Mouse (Mus musculus) lung, embryonic 14.5 days (tissue): ENCODE results near the gene Cgnl1. TPM values are rescaled to one million over a fixed set of nuclear protein-coding genes. Genes with fewer than 3 reads are reported as not detected.

Source experiments
- ATAC-seq: fragments of 200-750 bp; cut with Nextera tagmentation; 2 replicates; pipeline ENCODE4 v1.8.0; 2017; ENCODE audit warnings: mild to moderate bottlenecking, moderate TSS enrichment, moderate library complexity; ENCODE audit not compliant: insufficient read depth
- DNase-seq: peaks from one replicate; pipeline ENCODE4 v3.0.0-alpha.2; 2015
- H3K27ac ChIP-seq: fragments of 300-500 bp; sonication (generic); 2 replicates; pipeline ENCODE4 v1.5.1; 2014; ENCODE audit warnings: low read depth, mild to moderate bottlenecking, moderate library complexity
- H3K27me3 ChIP-seq: fragments of 300-500 bp; sonication (generic); 2 replicates; pipeline ENCODE4 v1.6.1; 2014; ENCODE audit warnings: low read length, control low read depth; ENCODE audit not compliant: insufficient read depth
- H3K36me3 ChIP-seq: fragments of 300-500 bp; sonication (generic); 2 replicates; pipeline ENCODE4 v1.6.1; 2014; ENCODE audit warnings: control low read depth; ENCODE audit not compliant: insufficient read depth
- H3K4me1 ChIP-seq: fragments of 300-500 bp; sonication (generic); 2 replicates; pipeline ENCODE4 v1.6.1; 2014; ENCODE audit warnings: antibody characterized with exemption, control low read depth; ENCODE audit not compliant: insufficient read depth
- H3K4me2 ChIP-seq: fragments of 300-500 bp; sonication (generic); 2 replicates; pipeline ENCODE4 v1.6.1; 2014; ENCODE audit warnings: mild to moderate bottlenecking
- H3K4me3 ChIP-seq: fragments of 300-500 bp; sonication (generic); 2 replicates; pipeline ENCODE4 v1.5.1; 2014; ENCODE audit warnings: low read depth, low read length
- H3K9ac ChIP-seq: fragments of 300-500 bp; sonication (generic); 2 replicates; pipeline ENCODE4 v1.6.1; 2014
- H3K9me3 ChIP-seq: fragments of 300-500 bp; sonication (generic); 2 replicates; pipeline ENCODE4 v1.6.1; 2016; ENCODE audit warnings: low read depth, low read length, control low read depth
- CTCF ChIP-seq: IDR thresholded peaks from 2 replicates; pipeline ENCODE4 v1.5.1; 2016; ENCODE audit warnings: antibody characterized with exemption, low read depth
- WGBS: fragments of 180-500 bp; shearing (Covaris S2); extraction: QIAGEN DNeasy Blood & Tissue Kit; methylation state at CpG from one replicate; pipeline ENCODE4 v1.1.7; 2014; 5-methylcytosine and 5-hydroxymethylcytosine counted together
- polyA plus RNA-seq: library from polyadenylated mRNA; unstranded; fragments of >200 nt; fragmentation: Nextera tagmentation; extraction: Ambion mirVana; gene quantifications from 2 replicates; pipeline ENCODE4 v1.2.1, GENCODE M21; 2014

Gene Cgnl1
- polyA plus RNA-seq, 1 experiment from 2014 or later: 19.3 TPM

DNA sequence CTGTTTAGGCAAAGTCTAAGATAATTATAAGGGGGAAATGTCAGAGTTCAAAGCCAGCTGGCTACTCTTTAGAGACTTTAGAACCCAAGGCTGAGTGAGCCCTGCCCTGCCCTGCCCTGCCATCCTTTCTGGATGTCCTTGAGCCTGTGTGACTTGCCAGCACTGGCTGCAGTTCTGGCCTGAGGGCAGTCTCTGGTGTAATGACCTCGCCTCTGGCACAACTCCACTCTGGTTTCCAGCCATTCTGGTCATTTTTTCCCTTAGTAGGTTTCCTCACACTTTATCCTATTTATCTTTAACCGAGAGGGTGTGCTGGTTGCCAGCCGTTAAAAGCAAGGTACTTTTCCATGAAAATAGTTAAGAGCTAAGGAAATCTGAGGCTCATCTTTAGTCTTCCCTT is 45.3 kb downstream of the Cgnl1 start:
- Histone ChIP-seq H3K9ac (no peak overlapping the region), H3K36me3 (peaks cover 14% of the 10 kb centered on the region), H3K4me1 (peaks cover 10% of the 10 kb centered on the region; the same call in 1 of the 2 replicates), H3K27me3 (no peaks in the 10 kb centered on the region), H3K9me3 (no peaks in the 10 kb centered on the region), H3K4me2 (no peak overlapping the region), H3K27ac (no peak overlapping the region), H3K4me3 (no peak overlapping the region)
- TF ChIP-seq CTCF: no peak
- whole genome bisulfite sequencing: 72% methylated on average over 3 of the region's 3 CpGs
- no peak for DNase-seq
- no peak for ATAC-seq

DNA sequence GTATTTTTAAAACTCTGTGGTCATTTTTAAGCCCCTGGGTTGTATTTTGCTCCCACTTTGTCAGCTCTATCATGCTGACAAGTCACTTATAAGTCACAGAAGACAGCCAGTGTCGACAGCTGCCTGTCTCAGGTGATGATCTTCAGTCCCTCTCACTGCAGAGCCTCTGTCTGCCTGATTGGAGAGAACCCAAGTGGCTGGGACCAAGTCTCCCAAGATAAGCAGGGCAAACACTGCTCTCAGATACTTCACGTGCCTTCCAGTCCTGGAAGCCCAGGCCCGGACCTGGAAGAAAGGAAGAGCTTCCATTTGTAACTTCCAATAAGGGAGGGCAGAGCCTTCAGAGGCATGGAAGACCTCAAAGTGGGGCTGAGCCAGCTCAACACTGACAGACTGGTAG is 49.0 kb downstream of the Cgnl1 start:
- TF ChIP-seq CTCF: no peak
- no peak overlapping the region for H3K4me3 ChIP-seq
- no peak for DNase-seq
- H3K4me1 ChIP-seq: peaks cover 7% of the 10 kb centered on the region
- peaks cover 14% of the 10 kb centered on the region for H3K36me3 ChIP-seq
- H3K27me3 ChIP-seq: no peaks in the 10 kb centered on the region
- H3K4me2 ChIP-seq: no peak overlapping the region
- no peaks in the 10 kb centered on the region for H3K9me3 ChIP-seq
- ATAC-seq: no peak
- no peak overlapping the region for H3K27ac ChIP-seq
- H3K9ac ChIP-seq: no peak overlapping the region
- WGBS: 39% methylated on average over 3 of the region's 3 CpGs

DNA sequence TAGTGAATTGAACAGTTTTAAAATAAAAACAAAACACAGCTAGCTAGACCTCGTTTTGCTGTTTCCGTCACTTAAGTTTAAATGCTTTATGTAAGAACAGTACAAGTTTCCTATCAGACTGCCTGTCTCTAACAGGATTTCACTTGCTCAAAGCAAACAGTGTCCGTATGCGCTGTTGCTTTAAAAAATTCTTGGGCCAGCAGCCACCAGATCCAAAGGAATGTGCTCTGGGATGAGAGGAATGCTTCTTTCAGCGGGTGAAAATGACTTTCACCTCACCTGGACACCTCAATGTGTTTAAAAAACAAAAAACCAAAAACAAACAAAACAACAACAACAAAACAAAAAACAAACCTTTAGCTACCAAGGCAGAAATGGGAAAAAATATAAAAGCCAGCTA is 54.4 kb downstream of the Cgnl1 start:
- ATAC-seq: no peak
- Histone ChIP-seq H3K4me2 (no peak overlapping the region), H3K27me3 (no peaks in the 10 kb centered on the region), H3K27ac (peak overlapping the region; percentile 50; the same call in 1 of the 2 replicates), H3K4me3 (no peak overlapping the region), H3K36me3 (peaks cover 18% of the 10 kb centered on the region), H3K9ac (no peak overlapping the region), H3K9me3 (no peaks in the 10 kb centered on the region), H3K4me1 (peaks cover 7% of the 10 kb centered on the region)
- WGBS: 36% methylated on average over 5 of the region's 5 CpGs
- TF ChIP-seq CTCF: no peak
- DNase-seq: peak; percentile 74

DNA sequence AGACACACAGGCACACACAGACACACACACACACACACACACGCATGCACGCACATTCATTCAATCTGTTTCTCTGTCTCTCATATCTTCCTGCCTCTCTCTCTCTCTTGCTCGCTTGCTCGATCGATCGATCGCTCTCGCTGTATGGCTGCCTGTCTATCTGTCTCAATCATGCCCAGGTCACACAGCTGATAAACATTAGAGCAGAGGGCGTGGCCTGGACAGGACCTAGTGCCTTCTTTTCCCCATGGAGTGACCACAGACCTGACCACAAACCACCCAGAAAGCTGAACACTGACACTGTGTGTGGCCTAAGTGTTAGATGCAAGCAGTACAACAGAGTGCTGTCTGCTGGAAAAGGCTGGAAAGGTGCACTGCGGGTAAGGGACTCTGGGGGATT is 60.6 kb downstream of the Cgnl1 start:
- peaks cover 12% of the 10 kb centered on the region for H3K36me3 ChIP-seq
- no peak for TF ChIP-seq CTCF

DNA sequence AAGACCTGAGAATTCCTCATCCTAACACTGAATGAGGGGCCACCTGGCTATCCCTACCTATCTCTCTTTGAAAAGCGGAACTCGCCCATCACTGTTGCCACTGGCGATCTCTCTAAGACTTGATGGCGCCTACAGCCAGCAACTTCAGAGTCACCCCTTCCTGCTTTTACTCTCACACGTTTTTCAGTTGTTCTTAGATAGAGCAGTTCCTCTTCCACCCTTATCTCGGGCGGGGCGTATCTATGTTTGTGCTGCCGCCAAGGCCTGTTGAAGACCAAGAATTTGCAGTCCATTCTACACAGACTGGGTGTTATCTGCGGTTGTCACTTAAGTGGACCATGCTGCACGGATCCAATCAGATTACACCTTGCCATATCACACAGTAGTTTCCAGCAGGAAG is 62.2 kb downstream of the Cgnl1 start:
- Histone ChIP-seq H3K4me2 (no peak overlapping the region), H3K36me3 (0 out of 2 replicates have a peak, but pooled peaks cover 8% of the 10 kb centered on the region), H3K27ac (no peak overlapping the region), H3K27me3 (no peaks in the 10 kb centered on the region), H3K9ac (no peak overlapping the region; the same call in 1 of the 2 replicates), H3K9me3 (no peaks in the 10 kb centered on the region), H3K4me1 (0 out of 2 replicates have a peak, but pooled peaks cover 4% of the 10 kb centered on the region), H3K4me3 (no peak overlapping the region)
- DNase-seq: peak; percentile 13
- no peak for TF ChIP-seq CTCF
- WGBS: 48% methylated on average over 11 of the region's 11 CpGs
- ATAC-seq: peak; percentile 60; the same call in 1 of the 2 replicates

More for the DNA sequence above, 60.6 kb downstream of the Cgnl1 start:
- no peak for DNase-seq
- ATAC-seq: 0 out of 2 replicates have a peak, but pooled peaks have one; percentile 28
- Histone ChIP-seq H3K27me3 (no peaks in the 10 kb centered on the region), H3K9ac (no peak overlapping the region), H3K9me3 (no peaks in the 10 kb centered on the region), H3K4me2 (no peak overlapping the region), H3K4me1 (0 out of 2 replicates have a peak, but pooled peaks cover 4% of the 10 kb centered on the region), H3K27ac (no peak overlapping the region; the same call in 1 of the 2 replicates), H3K4me3 (no peak overlapping the region)
- 72% methylated on average over 10 of the region's 10 CpGs for WGBS

DNA sequence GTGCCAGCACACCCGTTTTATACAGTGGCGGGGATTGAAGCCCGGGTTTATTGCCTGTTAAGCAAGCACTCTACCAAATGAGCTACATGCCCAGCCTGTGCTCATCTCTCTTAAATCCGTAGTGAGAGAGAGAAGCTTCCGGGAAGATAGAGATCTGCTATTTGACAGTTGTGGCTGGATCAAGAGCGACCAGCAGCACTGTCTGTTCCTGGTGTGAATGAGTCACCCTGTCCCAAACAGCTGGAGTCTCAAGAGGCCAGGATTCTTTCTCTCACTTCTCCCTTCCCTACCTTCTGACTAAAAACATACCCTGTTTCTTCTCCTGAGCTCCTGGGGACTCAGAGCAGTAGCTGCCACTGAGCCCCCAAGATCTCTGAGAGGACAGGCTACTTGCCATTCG is 63.4 kb downstream of the Cgnl1 start:
- H3K9me3 ChIP-seq: no peaks in the 10 kb centered on the region
- no peak overlapping the region for H3K9ac ChIP-seq
- ATAC-seq: no peak
- DNase-seq: no peak
- WGBS: 74% methylated on average over 7 of the region's 7 CpGs
- H3K4me2 ChIP-seq: no peak overlapping the region
- no peak overlapping the region for H3K27ac ChIP-seq
- H3K27me3 ChIP-seq: no peaks in the 10 kb centered on the region
- no peak for TF ChIP-seq CTCF
- H3K4me3 ChIP-seq: no peak overlapping the region
- 0 out of 2 replicates have a peak, but pooled peaks cover 4% of the 10 kb centered on the region for H3K4me1 ChIP-seq
- 0 out of 2 replicates have a peak, but pooled peaks cover 9% of the 10 kb centered on the region for H3K36me3 ChIP-seq

DNA sequence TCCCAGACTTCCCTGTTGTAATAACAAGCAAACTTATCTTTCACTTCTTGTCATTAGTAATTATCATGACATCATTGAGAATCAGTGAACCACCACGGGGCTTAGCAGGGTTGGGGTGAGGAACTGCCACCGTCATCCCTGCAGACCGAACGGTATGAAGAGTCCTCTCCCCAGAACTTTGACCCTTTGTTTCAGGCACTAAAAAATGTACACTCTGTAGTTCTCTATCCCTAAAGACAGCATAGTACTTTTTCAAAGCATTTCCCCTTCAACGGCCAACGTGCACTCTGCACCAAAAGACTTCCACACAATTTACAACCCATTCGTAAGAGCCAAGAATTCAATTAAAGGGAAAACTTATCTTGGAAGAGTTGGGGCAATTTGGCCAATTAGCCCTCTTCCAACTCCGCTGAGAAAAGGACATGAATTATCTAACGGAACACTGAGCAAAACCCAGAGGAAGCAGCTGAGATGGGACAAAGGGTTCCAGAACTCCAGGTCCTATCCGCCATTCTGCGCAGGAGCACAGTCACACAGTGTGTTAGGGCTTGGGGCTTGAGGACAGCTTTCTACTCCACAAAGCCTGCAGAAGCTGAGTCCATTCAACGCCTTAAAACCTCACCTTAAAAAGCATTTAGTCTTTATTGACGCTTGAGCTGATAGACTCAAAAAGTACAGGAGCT is 66.9 kb downstream of the Cgnl1 start:
- H3K9me3 ChIP-seq: no peaks in the 10 kb centered on the region
- no peak overlapping the region for H3K4me2 ChIP-seq
- TF ChIP-seq CTCF: no peak
- H3K9ac ChIP-seq: no peak overlapping the region
- H3K36me3 ChIP-seq: 0 out of 2 replicates have a peak, but pooled peaks cover 9% of the 10 kb centered on the region
- H3K27me3 ChIP-seq: no peaks in the 10 kb centered on the region
- ATAC-seq: no peak
- 77% methylated on average over 13 of the region's 13 CpGs for WGBS
- H3K4me1 ChIP-seq: no peaks in the 10 kb centered on the region
- DNase-seq: no peak
- H3K27ac ChIP-seq: no peak overlapping the region
- H3K4me3 ChIP-seq: no peak overlapping the region
